Mouse (Mus musculus) erythroblast, embryonic 14.5 days (primary cell): Measurements from ENCODE around the gene Htra1. TPM values are rescaled to one million over a fixed set of nuclear protein-coding genes. Genes with fewer than 3 reads are reported as not detected.

Experiments used
- H3K27me3 ChIP-seq: 2 replicates; pipeline ENCODE4 v1.6.1; 2012; ENCODE audit warnings: inconsistent platforms; ENCODE audit not compliant: control insufficient read depth
- H3K36me3 ChIP-seq: 2 replicates; pipeline ENCODE4 v1.6.1; 2012; ENCODE audit warnings: mild to moderate bottlenecking, inconsistent platforms; ENCODE audit not compliant: control insufficient read depth
- H3K4me1 ChIP-seq: 2 replicates; pipeline ENCODE4 v1.6.1; 2012; ENCODE audit warnings: inconsistent platforms; ENCODE audit not compliant: control insufficient read depth
- H3K4me3 ChIP-seq: replicated peaks from 2 replicates; pipeline ENCODE3; 2012; ENCODE audit warnings: moderate library complexity, mild to moderate bottlenecking, inconsistent platforms
- H3K9me3 ChIP-seq: 2 replicates; pipeline ENCODE4 v1.6.1; 2012; ENCODE audit warnings: low read length, inconsistent platforms, mixed read lengths; ENCODE audit not compliant: control insufficient read depth
- GATA1 ChIP-seq: IDR thresholded peaks from 2 replicates; pipeline ENCODE4 v1.6.1; 2012; ENCODE audit warnings: low read length, inconsistent platforms, mixed read lengths
- TAL1 ChIP-seq: IDR thresholded peaks from 3 replicates; pipeline ENCODE4 v1.6.1; 2012; ENCODE audit warnings: low read length, inconsistent platforms, mixed read lengths
- polyA plus RNA-seq: library from polyadenylated mRNA; stranded (reverse); fragments of >175 nt; gene quantifications from 2 replicates; pipeline ENCODE4 v1.2.3, GENCODE M21; 2012

Gene Htra1
- polyA plus RNA-seq, 1 experiment, result not detected

DNA sequence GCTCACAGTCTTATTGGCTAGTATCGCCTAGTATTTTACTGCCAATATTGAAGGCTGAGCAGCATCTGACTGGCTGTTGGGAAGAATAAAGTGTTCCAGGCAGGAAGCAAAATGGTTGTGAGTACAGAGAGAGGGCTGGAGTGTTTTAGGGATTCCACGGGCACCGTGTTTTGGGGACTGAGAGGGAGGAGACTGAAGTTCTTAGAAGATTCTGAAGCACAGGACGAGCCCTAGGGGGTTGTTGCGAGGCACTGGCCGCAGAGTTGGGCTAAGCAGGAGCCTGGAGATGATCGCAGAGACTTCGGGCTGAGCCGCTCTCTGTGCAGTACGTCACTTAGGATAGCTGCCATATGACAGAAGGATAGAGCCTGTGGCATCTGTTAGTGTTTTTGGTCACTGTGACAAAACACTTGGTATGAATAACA lies 18.3 kb downstream of the Htra1 start:
- Histone ChIP-seq H3K36me3 (no peaks in the 10 kb centered on the region), H3K27me3 (no peaks in the 10 kb centered on the region), H3K9me3 (peaks cover 4% of the 10 kb centered on the region; the same call in 1 of the 2 replicates), H3K4me1 (no peaks in the 10 kb centered on the region), H3K4me3 (no peak overlapping the region)
- no peak for TF ChIP-seq TAL1
- no peak for TF ChIP-seq GATA1

DNA sequence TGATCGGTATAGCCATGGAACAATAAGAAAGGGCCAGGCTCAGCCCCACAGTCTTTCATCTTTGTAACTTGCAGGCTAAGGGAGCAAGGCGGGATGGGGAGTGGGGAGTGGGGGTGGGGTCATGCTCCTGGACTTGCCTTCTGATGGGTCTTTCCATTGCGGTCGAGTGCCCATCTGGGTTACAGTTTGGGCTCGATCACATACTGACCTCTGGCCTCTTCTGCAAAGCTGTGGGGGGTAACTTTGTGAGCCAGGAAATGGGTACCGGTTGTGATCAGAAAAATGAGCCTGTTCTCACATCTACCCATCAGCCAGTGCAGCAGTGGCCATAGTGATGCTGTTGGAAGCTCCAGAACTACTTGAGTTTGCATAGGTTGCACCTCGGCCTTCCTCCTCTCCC lies 22.6 kb downstream of the Htra1 start:
- Histone ChIP-seq H3K4me1 (no peaks in the 10 kb centered on the region), H3K9me3 (peaks cover 4% of the 10 kb centered on the region; the same call in 1 of the 2 replicates), H3K27me3 (no peaks in the 10 kb centered on the region), H3K4me3 (no peak overlapping the region), H3K36me3 (no peaks in the 10 kb centered on the region)
- TF ChIP-seq TAL1 (no peak), GATA1 (no peak)

GRCm38 (mm10) chr7:130959868-130960267 lies 24.0 kb downstream of the Htra1 start:
- no peak overlapping the region for H3K4me3 ChIP-seq
- no peaks in the 10 kb centered on the region for H3K27me3 ChIP-seq
- peaks cover 3% of the 10 kb centered on the region; the same call in 1 of the 2 replicates for H3K9me3 ChIP-seq
- no peak for TF ChIP-seq TAL1
- no peak for TF ChIP-seq GATA1
- H3K4me1 ChIP-seq, result no peaks in the 10 kb centered on the region
- H3K36me3 ChIP-seq, result no peaks in the 10 kb centered on the region

DNA sequence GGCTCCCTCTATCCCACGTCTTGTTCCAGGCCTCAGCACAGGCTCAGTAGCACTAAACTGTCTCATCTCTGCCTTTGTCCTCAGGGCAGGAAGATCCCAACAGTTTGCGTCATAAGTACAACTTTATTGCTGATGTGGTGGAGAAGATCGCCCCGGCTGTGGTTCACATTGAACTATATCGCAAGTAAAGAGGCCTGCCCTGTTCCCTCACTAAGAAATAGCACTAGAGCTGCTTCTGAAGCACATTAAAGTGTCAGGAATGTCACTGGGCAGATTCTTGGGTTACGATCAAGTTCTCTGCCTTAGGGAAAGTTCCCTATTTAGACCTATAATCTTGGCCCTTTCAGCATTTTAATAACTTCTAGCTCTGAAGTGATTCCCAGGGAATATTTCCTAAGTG lies 25.5 kb downstream of the Htra1 start:
- Histone ChIP-seq H3K27me3 (no peaks in the 10 kb centered on the region), H3K4me1 (no peaks in the 10 kb centered on the region), H3K9me3 (no peaks in the 10 kb centered on the region), H3K4me3 (no peak overlapping the region), H3K36me3 (no peaks in the 10 kb centered on the region)
- TF ChIP-seq TAL1, result no peak
- TF ChIP-seq GATA1, result no peak

DNA sequence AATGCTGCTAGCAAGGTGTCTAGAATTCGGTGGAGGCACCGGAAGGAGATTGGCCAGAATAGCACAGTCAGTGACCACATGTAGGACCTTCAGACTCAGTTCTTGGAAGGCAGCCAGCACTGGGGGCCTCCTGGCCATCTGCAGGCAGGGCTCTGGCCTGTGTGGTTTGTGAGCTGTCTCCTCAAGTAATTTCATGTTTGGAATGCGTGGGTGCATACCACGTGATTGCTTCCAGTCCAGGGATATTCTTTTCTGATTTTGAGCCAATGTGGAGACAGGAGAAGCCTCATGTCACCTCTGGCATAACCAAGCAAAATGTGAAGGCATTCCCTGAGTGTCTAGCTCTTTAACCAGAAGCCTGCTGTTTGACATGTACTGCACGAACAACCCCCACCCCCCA lies 28.8 kb downstream of the Htra1 start:
- Histone ChIP-seq H3K4me3 (no peak overlapping the region), H3K27me3 (no peaks in the 10 kb centered on the region), H3K36me3 (no peaks in the 10 kb centered on the region), H3K9me3 (no peaks in the 10 kb centered on the region), H3K4me1 (no peaks in the 10 kb centered on the region)
- TF ChIP-seq TAL1 (no peak), GATA1 (no peak)

DNA sequence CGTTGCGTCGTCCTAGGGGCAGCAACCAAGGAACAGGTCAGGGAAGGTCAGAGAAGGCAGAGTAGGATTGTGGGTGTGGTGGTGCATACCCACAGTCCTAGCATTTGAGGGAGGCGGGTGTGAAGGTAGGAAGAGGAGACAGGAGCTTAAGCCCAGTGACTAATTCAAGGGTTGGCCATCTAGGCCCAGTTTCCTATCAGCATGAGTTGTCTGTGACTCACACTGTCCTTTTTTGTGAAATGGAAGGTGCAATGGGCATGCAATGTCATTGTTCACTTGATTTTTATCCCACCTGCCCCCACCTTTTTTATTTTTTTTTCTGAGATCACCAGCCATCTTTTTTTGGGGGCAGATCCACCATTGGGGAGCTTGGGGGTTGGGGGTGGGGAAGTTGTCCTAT lies 29.5 kb downstream of the Htra1 start:
- Histone ChIP-seq H3K4me3 (no peak overlapping the region), H3K27me3 (no peaks in the 10 kb centered on the region), H3K4me1 (no peaks in the 10 kb centered on the region), H3K36me3 (no peaks in the 10 kb centered on the region), H3K9me3 (no peaks in the 10 kb centered on the region)
- TF ChIP-seq GATA1, result no peak
- TF ChIP-seq TAL1, result no peak

- H3K9me3 ChIP-seq, result no peaks in the 10 kb centered on the region
- H3K4me1 ChIP-seq, result no peaks in the 10 kb centered on the region
- no peak overlapping the region for H3K4me3 ChIP-seq
- H3K27me3 ChIP-seq, result no peaks in the 10 kb centered on the region
- H3K36me3 ChIP-seq, result no peaks in the 10 kb centered on the region
- no peak for TF ChIP-seq GATA1
- TF ChIP-seq TAL1, result no peak
Observed at GRCm38 (mm10) chr7:130965909-130966365, 30.0 kb downstream of the Htra1 start.

DNA sequence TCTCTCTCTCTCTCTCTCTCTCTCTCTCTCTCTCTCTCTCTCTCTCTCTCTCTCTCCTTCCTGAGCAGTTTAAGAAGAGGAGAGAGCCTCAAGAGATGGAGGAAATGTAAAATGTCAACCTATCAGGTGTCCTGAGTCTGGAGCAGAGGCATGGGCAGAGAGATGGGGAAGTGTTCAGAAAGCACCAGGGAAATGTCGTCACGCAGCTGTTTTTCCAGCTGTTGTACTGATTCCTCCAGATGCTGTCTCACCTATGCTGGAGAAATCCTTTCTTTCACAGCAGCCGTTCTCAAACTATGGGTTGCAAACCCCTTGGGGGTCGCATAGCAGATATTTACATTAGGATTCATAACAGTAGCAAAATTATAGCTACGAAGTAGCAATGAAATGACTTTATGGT lies 30.5 kb downstream of the Htra1 start:
- H3K36me3 ChIP-seq, result no peaks in the 10 kb centered on the region
- H3K4me3 ChIP-seq, result no peak overlapping the region
- no peaks in the 10 kb centered on the region for H3K27me3 ChIP-seq
- no peaks in the 10 kb centered on the region; the same call in 1 of the 2 replicates for H3K9me3 ChIP-seq
- TF ChIP-seq TAL1, result no peak
- no peak for TF ChIP-seq GATA1
- H3K4me1 ChIP-seq, result no peaks in the 10 kb centered on the region

- Histone ChIP-seq H3K27me3 (no peaks in the 10 kb centered on the region), H3K4me1 (no peaks in the 10 kb centered on the region), H3K36me3 (no peaks in the 10 kb centered on the region), H3K4me3 (no peak overlapping the region), H3K9me3 (no peaks in the 10 kb centered on the region; the same call in 1 of the 2 replicates)
- no peak for TF ChIP-seq TAL1
- TF ChIP-seq GATA1, result no peak
Observed at GRCm38 (mm10) chr7:130966876-130967275, 31.0 kb downstream of the Htra1 start.

DNA sequence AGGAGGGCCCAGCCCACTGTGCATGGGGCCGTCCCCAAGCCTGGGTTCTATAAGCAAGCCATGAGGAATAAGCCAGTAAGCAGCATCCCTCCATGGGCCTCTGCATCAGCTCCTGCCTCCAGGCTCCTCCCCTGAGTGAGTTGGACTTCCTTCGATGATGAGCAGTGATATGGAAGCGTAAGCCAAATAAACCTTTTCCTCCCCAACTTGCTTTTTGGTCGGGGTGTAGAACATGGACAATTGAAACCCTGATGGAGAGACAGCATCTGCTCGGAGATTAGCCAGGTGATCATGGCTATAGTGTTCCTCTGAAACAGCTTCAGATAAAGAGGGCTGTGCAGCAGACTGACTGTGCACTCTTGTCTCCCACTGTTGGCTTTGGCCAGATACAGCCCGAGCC lies 32.0 kb downstream of the Htra1 start:
- H3K36me3 ChIP-seq, result no peaks in the 10 kb centered on the region
- no peaks in the 10 kb centered on the region for H3K4me1 ChIP-seq
- H3K27me3 ChIP-seq, result no peaks in the 10 kb centered on the region
- H3K9me3 ChIP-seq, result no peaks in the 10 kb centered on the region; the same call in 1 of the 2 replicates
- TF ChIP-seq GATA1 (no peak), TAL1 (no peak)
- H3K4me3 ChIP-seq, result no peak overlapping the region
